Mouse (Mus musculus) cortical plate, adult 2 months (tissue): ENCODE results near the gene Grin3a.

ENCODE experiments used
- CTCF ChIP-seq: fragments of 200-500 bp; IDR thresholded peaks from 2 replicates; pipeline ENCODE4 v1.5.1; 2011; ENCODE audit warnings: mild to moderate bottlenecking, control low read depth, low read length; ENCODE audit not compliant: insufficient read depth; ENCODE audit errors: extremely low read depth
- POLR2A ChIP-seq: fragments of 200-500 bp; IDR thresholded peaks from 2 replicates; pipeline ENCODE4 v1.6.1; 2011; ENCODE audit warnings: mild to moderate bottlenecking, low read length, control low read depth; ENCODE audit not compliant: insufficient read depth; ENCODE audit errors: extremely low read depth

DNA sequence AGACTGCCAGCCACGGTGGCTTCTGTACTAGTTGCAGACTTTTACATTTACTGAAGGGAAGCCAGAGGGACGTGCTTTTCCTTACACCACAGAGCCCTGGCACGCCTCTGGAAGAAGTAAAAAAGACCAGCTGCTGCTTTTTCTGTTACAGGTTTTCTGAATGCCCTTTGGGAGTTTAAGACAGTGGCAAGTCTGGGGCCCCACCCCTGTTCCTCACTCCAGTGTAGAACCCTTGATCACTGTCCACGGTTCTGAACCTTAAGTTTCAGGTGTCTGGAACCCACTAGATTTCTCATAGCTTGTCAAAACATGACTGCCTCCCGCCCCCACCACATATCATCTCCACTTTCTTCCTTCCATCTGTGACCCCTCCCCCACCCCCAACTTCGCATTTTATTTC lies 1.8 kb downstream of the Grin3a start:
- TF ChIP-seq POLR2A = no peak
- TF ChIP-seq CTCF = no peak
